Mouse (Mus musculus) adipocyte (in vitro differentiated cells): Measurements from ENCODE around the gene Fat3.

Experiments used
- DNase-seq: peaks from one replicate; pipeline ENCODE4 v3.0.0-alpha.2; 2016; ENCODE audit warnings: low spot score

Gene Fat3

DNA sequence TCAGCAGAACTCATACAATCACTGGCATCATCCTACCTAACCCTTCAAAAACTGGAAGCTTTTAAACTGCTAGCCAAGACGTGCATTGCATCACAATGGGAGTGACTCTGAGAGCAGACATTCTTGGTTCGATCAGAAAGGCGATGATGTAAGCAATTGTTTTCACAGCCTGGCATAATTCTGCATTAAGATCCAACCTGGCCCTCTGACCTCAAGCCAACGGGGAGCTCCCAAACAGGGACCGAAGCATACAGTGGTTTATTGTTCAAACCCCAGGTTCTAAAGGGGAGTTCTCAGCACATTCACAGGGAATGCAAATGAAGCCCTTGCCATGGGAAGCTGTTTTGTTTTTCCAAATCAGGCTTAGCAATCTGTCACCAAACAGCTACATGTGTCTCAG lies 63.3 kb downstream of the Fat3 start:
- no peak for DNase-seq

DNA sequence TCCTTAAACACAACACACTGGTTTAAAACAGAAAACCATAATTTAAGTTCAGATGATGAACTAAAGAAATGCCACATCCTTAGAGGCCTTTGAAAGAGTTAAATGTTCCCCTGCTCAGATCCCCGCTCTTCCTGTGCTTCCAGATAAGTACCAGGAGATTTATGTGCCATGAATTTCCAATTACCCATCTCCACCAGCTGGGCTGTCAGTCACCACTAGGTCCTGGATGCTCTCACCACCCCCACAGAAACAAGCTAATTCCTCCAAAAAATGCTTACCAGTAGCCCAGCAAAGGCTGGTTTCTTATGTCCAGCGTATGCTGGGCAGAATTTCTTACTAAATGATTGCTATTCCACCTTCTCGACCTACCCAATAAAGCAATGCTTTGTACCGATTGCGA lies 72.5 kb downstream of the Fat3 start:
- DNase-seq, result no peak

DNA sequence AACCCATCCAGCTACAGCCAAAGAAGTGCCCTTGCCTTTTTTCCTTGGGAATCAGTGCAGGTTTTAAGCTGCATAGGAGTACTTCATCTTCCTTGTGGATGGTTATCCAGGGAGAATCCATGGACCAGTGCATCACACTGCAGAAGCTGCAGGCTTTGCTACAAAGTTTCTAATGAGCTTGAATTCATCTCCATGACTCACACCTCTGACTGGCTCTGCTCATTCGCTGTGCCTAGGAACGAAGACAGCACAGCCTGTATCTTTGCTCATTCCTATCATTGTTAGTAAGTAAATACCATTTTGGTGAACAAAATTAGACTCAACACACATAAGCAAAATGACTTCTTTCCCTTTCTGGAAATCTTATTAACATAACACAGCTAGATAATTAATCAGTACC lies 78.4 kb downstream of the Fat3 start:
- DNase-seq, result no peak

DNA sequence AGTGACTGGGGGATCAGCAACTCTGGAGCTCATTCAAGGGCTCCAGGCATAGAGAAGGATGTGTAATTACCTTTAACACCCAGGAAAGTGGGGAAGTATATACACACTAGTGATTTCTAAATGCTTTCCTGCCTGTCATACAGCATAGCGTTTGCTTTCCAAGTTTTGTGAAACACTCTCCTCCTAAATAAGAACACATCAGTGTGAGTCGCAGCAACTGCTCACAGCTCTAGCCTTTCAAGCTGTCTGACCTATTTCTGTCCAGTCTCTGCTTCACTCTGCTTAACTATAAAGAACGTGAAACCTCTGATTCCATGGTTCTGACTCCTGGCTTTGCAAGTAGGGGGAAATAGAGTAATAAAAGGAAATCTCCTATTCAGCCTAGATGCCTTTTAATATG lies 98.3 kb downstream of the Fat3 start:
- no peak for DNase-seq

DNA sequence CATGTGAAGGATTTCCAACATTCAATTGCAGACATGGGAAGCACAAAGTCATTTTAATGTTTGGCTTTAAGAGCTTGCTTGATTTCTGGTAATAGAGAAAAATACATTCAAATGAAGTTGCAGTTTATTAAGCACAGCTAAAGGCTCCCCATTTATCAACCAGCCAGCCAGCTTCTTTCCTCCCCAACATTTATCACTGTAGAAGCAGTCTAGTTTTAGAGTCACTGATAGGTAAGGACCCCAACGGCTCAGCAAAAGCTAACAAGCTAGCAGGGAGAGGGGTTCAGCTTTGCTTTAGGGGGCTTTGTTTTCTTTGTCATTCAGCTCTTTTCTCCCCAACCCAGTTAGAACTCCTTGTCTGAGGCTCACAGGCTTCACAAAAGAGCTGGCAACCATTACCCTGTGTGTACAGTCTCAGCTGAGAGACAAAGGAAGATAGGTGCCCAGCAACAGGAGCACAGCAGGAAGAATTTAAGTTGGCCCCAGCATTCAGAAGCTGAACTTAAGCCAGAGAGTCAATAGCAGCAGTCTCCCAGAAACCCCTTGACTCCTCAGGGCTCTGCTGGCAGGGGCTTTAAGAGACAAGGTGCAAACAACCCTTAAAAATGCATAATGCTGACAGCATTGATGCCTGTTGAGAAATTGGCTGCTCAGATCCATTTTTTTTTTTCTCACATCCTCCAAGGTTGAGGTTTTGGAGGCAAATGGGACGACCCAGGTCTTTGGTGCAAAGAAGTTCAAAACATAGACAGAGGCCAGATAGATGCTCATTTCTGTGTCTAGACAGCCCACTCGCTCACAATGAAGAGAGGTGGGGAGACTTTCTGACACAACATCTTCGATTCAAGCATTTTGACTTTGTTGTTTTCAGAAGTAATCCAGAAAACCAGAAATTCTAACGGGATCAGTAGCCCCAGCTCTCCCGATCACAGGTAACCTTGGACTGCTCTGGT lies 102.1 kb downstream of the Fat3 start:
- DNase-seq, result no peak

DNA sequence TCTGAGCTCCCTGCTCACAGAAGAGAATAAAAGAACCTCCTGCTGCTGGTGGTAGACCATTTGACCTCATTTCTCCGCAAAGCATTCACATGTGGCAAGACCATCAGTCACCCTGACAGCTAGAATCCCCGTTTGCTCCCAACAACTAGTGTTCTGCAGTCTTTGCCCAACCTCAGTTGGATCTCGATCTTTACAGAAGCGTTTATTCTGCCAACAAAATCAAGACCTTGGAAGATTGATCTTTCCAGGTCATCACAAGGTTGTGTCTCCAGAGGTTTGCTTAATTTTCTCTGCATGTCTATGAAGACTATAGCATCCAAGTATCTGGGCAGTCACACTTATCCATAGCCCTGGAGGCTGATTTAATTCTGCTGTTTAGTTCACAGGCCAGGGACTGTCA lies 111.9 kb downstream of the Fat3 start:
- DNase-seq, result no peak

DNA sequence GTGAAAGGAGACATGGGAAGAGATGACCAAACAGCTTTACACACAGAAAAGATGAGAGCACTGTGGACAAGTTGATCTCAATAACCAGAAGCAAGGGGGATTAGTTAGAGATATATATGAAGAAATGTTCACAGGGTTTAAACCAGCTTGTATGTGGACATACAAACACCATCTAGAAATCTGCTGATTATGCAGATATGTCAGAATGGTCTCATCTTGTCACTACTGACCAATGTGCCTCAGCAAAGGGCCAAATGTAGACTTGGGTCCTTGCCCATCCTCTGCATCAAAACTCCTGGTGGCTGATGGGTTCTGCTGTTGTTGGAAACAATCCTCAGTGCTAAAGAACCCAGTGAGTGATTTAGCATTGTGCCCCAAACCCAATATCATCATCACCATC lies 113.6 kb downstream of the Fat3 start:
- DNase-seq, result no peak

DNA sequence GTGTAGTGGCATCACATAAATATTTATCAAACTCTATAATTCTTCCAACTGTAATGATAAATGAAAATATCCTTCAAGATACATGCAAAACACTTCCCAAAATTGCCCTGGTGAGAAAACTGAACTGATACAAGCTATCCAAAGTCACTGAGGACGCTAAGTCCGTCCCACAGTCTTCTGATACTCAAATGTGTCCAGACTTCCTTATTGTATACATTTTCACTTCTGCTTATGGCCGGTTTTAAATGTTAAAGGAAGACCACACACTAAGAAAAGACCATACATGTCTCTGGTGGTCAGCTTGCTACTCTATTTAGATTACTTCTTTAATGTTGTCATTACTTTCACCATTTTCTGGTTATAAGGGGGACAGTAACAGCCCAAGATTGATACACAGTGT lies 137.4 kb downstream of the Fat3 start:
- no peak for DNase-seq

DNA sequence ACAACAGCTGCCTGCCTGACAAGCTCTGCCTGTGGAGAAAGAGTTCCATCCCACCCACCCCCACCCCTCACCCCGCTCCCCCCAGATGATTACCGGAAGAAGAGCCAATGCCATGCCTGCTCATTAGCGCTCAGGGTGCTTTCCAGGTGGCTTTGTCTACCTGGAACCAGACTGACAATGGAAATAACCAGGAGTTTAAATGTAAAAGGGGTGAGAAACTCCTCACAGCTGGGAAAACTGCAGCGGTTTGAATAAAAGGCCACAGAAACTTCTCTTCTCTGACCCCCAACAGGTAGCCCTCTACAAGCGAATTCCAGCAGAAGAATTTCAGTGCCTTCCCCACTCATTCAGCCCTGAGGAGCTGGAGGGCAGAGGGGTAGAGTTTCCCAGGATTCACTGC lies 139.3 kb downstream of the Fat3 start:
- DNase-seq, result no peak

DNA sequence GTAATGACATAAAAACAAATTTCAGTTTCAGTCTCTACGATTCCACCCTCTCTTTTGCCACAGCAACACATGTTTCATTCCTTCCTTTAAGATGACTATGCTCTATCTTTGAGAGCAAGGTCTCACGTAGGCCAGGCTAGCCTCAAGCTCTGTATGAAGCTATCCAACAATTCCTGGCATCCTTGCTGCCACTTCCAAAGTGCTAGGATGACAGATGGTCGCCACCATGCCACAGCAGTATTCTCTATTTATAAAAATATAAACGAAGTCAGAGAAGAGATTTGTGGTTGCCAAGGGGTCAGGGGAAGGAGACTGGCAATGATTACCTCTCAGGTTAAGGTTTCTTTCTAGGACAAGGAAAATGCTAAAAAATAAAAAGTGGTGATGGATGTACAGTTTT lies 144.4 kb downstream of the Fat3 start:
- DNase-seq, result no peak

DNA sequence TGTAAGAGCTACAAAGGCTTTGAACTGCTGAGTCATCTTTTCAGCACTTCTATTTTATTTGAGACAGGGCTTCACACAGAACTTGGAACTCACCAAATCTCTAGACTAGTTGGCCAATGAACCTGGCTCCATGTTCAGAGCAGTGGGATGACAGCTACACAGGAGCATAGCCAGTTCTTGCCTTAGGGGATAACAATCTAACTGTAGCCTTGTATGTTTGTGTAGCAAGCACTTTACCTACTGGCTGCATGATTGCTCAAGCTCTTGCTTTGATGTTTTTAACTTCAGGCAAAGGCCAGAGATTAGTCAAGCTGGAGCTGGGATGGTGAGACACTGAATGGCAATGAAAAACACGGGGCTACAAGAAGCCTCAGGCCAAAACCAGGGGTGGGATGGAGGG lies 146.2 kb downstream of the Fat3 start:
- DNase-seq, result no peak

DNA sequence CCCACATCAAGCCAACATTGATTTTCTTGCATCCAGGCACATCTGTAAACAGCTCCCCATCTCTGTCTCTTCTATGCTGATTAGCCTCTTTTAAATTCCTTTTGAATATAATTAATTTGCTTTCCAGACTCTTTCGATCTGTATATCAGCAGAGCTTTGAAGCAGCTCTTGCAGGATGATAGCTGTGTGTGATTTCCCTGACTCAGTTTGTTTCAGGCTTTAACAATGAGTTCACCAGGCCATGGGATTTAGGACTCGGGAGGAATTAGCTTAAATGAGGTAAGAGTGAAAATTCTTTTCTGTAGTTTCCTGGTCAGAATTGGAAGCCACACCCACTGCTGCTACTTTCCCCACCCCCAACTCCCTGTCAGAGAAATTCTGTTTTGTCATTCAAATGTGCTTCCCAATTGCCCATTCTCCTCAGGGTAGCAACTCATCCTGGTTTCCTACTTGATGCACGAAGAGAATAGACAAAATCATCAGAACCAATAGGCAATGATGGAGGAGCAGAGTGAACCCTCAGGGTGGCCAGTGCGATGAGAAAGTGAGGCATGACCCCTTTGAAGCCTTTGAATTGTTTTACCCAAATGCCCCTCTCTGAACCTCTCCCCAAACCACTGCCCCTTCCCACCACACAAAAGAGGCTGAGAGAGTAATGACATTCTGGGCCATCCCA lies 147.9 kb downstream of the Fat3 start:
- no peak for DNase-seq

DNA sequence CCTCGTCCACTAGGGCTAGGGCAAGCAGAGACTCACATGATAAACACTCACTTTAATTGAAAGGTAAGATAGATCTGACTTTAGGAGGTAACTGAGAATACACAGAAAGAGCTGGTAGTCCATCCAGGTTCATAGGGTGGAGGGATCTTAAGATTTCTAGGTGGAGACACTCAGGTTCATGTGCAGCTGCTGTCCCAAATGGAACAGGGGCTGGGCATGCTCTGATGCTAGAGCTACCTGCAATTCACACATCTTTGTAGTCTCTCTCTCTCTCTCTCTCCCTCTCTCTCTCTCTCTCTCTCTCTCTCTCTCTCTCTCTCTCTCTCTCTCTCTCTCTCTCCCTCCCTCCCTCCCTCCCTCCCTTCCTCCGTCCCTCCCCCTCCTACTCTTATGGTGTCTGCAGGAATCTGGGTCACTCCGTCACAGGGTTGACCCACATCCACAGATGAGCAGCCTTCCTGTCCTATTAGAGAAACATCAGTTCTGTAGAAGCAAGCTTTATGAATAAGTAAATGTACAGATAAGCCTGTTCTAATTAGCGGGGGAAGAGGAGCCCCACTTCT lies 148.5 kb downstream of the Fat3 start:
- no peak for DNase-seq

DNA sequence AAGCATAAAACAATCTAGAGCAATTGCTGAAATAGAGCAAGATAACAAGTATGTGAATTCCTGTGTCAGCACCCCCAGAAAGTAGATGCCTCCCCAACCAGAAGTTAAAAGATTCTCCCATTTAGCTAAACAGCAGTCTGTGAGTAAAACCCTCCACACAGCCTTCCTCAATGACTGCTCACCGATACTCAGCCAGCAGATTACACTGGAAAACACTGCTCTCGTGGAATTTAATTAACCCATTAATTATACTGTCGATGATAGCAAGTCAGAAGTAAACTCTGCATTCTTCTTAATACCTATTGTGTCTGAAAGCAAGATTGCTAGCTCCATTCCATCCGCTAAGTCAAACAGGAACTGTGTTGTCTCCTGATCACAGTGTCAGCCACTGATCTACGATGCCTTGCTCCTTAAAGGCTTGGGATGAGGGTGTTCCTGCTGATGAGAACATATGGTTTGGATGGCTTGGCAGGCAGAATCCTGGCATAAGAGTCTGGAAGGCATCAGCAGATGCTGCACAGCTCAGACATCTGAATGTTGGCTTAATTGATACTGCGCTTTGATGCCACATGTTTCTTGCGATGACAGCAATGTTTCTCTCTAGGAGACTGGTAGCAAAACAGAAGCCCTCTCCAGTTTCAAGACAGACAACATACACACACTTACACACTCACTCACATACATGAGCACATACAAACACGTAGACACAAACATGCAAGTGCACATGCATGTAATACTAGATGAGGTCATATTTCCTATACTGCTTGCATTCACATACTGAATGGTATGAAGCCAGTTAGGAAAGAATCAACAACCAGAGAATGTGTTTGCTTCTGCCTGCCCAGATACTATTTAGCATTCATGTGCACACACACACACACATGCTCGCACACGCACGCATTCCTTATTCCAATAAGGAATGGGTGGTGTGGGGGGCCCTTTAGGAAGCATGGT lies 155.9 kb downstream of the Fat3 start:
- no peak for DNase-seq

DNA sequence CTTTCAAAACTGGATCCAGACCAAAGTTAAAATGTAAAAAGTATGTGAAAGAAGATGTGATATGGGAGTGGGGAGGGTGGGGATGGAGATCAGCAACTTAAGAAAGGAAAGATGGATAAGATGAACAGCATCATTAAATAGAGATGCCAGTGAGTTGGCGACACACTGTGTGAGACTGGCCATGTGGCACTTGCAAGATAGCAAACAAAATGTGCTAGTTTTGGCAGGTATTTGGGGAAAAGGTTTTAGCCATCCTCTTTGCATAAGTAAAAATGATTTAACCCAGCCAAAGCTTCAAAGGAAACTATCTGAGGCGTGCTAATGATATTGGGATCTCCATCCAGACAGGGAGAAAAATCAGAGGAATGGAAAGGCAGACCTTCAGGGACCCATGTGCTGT lies 157.9 kb downstream of the Fat3 start:
- no peak for DNase-seq

DNA sequence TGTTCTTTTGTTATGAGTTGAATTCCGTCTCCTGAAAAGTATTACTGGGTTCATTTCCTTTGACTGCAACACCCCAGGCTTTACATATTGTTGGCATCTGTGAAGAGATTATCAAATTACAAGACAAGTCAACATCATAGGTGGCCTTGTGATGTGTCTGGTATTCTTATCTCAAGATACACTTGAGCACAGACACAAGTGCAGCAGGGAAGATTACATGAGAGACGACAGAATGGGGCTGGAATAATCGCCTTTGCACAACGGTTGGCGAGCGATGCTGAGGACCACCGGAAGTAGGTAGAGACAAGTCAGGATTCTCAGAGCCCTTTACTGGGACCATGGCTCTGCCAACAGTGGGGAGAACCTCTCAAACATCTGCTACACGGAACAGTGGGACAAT lies 158.5 kb downstream of the Fat3 start:
- no peak for DNase-seq

DNA sequence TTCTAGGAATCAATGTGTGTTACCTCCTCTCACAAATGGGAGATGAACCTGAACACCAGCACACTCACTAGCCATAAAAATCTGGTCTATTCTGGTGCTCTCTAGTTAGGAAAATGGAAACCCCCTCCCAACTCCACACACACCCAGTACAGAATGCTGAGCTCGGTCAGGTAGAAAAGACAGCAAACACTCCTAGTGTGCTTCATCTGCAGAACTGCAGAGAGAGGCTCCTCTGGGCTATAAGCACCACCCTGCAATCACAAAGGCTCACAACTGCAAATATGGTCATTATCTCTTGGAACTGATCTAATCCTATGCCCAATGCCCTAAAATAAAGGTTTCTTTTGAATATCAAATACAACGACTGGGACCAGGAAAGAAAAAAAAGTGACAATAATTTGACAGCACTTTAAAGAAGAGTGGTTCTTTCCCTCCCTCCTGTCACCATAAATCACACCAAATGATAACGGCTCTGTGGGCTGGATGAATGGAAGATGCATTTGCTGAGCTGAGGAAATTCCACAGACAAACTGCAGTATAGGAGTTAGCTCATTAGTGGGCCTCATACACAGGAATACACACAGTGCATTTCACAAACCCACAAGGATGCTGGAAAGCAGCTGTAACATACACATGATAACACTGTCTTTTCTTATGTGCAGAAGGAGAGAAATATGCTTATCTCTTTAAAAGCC lies 170.6 kb downstream of the Fat3 start:
- no peak for DNase-seq

DNA sequence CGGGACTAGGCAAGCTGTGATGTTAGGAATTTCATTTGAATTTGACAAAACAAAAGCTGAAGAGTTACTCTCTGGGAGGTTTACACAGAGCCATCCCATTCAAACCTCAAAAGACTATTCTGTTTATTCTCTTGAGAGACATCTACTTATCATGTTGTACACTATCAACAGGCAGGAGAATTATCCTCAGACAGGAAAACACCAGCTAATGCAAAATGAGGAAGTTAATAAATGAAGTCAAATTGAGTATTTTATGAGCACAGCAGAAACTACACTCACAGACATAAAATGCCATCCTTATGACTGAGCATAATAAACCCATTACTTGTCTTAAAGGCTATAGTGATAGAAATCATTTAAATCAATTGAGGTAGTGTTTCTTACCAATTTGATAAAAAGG lies 182.1 kb downstream of the Fat3 start:
- no peak for DNase-seq

DNA sequence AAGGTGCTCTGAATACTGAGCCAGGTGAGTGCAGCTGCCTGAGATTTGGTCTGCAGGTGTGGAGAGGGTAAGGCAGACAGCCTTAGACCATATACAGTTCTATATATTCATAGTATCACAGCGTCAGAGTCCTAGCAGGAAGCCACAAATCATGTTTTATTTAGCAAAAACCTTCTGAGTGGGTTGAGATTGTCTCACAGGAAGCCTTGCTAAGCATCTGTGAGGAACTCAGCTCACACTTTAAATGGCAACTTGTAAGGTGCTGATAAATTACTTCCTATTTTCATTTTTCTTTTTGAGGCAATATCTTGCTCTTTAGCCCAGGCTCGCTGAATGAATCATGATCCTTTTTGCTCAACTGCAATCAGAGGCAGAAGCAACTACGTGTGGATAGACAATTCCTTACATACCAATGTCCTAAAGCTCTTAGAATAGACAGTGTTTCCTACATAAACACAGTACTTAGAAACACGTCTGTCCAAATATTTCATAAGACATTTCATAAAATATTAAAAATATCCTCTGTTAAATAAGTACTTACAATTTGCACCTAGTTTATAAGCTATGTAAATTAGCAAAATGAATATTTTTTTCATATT lies 188.4 kb downstream of the Fat3 start:
- no peak for DNase-seq

DNA sequence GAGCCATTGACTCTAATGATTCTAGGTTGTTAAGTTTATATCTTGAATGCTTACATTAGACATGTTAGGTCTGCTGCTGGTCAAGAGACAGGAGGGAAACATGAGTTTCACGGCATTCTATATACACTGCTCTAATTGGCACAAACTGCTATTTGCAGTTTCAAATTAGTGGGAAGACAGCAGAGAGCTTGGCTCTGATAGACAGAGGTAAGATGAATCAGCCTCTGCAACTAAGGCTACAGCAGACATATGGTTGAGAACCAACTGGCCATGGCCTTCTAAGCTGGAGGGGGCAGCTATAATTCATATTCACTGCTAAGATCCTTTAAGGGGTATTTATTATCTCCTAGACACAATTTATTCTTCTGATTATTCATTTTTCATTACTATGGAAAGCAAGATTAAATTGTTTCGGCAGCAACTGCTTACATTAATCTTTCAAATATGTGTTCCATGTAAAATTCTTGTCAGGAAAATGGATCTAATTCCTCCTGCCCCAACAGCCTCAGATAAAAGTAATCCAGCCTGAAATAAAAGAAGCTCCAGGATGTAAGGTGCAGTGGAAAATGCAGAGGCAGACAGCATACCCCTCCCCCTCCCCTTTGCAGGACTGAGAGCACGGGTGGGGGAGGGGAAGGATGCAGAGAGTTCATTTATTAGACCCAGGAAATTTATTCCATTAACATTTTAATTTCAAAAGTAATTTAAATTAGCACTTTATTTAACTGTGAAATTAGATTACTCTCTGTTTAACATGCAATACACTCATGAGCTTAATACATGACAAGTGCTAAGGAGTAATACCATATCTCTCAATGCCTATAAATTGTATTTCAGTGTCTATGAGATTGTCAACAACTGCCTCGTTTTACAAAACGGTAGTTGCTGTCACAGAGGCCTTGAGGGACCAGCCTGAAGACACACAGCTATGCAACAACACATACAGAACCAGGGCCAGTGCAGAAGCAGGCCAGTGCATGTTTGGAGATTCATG lies 189.9 kb downstream of the Fat3 start:
- DNase-seq, result no peak
